Mouse (Mus musculus) kidney, adult 2 months (tissue): ENCODE data around the gene Tdrkh. TPM values are rescaled to one million over a fixed set of nuclear protein-coding genes. Genes with fewer than 3 reads are reported as not detected.

Experiments
- DNase-seq: peaks from one replicate; pipeline ENCODE4 v3.0.0; 2021
- H3K27ac ChIP-seq: fragments of 200-500 bp; 2 replicates; pipeline ENCODE4 v1.5.1; 2012; ENCODE audit warnings: low read depth, low read length, control low read depth, inconsistent platforms; ENCODE audit not compliant: insufficient read depth
- H3K27me3 ChIP-seq: fragments of 200-500 bp; replicated peaks from 2 replicates; pipeline ENCODE4 v1.6.1; 2012; ENCODE audit warnings: mild to moderate bottlenecking, moderate library complexity, low read length, inconsistent platforms; ENCODE audit not compliant: control insufficient read depth, insufficient read depth
- H3K36me3 ChIP-seq: fragments of 200-500 bp; 2 replicates; pipeline ENCODE4 v1.6.1; 2012; ENCODE audit warnings: mild to moderate bottlenecking, moderate library complexity, low read length, inconsistent platforms; ENCODE audit not compliant: control insufficient read depth, insufficient read depth
- H3K4me1 ChIP-seq: fragments of 200-500 bp; 2 replicates; pipeline ENCODE4 v1.6.1; 2011; ENCODE audit warnings: low read length; ENCODE audit not compliant: control insufficient read depth, insufficient read depth
- H3K4me3 ChIP-seq: fragments of 200-500 bp; 2 replicates; pipeline ENCODE4 v1.5.1; 2011; ENCODE audit warnings: mild to moderate bottlenecking, low read depth, low read length, control low read depth; ENCODE audit not compliant: insufficient read depth
- CTCF ChIP-seq: fragments of 200-500 bp; conservative IDR thresholded peaks from 2 replicates; pipeline ENCODE4 v1.5.1; 2011; ENCODE audit warnings: low read depth, mild to moderate bottlenecking, control low read depth, low read length, moderate library complexity, mixed read lengths; ENCODE audit not compliant: insufficient read depth, insufficient read length
- POLR2A ChIP-seq: fragments of 200-500 bp; IDR thresholded peaks from one replicate; pipeline ENCODE4 v1.6.1; 2011; ENCODE audit warnings: low read depth, low read length, control low read depth
- WGBS: fragments of 180-500 bp; shearing (Covaris S2); methylation state at CpG from one replicate; pipeline ENCODE4 v1.1.7; 2018; 5-methylcytosine and 5-hydroxymethylcytosine counted together
- polyA plus RNA-seq: library from polyadenylated mRNA; depleted of rRNA; stranded (reverse); fragments of >200 nt; gene quantifications from 2 replicates; pipeline ENCODE4 v1.2.3, GENCODE M21; 2012; rRNA removed

The Tdrkh gene
- polyA plus RNA-seq = 0.75 and 0.90 TPM in 2 replicates

DNA sequence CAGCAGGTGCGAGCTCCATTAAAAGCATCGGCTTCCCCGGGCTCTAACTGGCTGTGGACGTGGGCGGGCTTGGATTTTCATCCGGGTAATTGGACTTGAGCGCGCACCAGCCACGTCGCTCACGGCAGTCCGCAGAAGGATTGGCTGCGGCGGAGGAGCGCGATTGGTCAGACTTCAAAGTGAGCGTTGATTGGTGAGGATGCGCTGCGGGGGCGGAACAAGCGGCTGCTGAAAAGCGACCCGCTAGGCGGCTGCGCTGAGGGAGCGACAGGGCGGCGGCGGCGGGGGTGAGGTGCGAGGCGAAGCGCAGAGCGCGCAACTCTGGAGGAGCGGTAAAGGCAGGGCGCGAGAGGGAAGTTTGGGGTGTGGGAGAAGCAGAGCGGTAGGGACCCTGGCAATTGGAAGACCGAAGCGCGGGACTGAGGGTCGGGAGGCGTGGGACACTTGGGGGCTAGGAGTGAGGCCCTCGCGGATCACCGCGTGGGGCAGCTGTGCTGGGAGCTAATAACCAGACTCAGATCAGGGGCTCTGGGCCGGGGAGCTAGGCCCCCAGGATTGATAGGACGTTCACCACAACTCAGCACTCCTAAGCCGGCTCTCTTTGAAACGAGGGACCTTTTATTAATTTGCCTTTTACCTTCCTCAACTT is at the start of gene Tdrkh:
Tdrkh (plus strand) TSS at position 243 of the 649 bp plus-strand sequence.
- Histone ChIP-seq H3K4me3 (peak within 1 kb of the TSS; percentile 62), H3K36me3 (no peaks in the 10 kb centered on the region), H3K4me1 (no peaks in the 10 kb centered on the region), H3K27ac (no peak within 1 kb of the TSS), H3K27me3 (no peaks in the 10 kb centered on the region; the same call in 1 of the 2 replicates)
- WGBS = 6% methylated on average over 52 of the region's 52 CpGs
- TF ChIP-seq POLR2A = no peak
- no peak for TF ChIP-seq CTCF
- peak; percentile 97 for DNase-seq

DNA sequence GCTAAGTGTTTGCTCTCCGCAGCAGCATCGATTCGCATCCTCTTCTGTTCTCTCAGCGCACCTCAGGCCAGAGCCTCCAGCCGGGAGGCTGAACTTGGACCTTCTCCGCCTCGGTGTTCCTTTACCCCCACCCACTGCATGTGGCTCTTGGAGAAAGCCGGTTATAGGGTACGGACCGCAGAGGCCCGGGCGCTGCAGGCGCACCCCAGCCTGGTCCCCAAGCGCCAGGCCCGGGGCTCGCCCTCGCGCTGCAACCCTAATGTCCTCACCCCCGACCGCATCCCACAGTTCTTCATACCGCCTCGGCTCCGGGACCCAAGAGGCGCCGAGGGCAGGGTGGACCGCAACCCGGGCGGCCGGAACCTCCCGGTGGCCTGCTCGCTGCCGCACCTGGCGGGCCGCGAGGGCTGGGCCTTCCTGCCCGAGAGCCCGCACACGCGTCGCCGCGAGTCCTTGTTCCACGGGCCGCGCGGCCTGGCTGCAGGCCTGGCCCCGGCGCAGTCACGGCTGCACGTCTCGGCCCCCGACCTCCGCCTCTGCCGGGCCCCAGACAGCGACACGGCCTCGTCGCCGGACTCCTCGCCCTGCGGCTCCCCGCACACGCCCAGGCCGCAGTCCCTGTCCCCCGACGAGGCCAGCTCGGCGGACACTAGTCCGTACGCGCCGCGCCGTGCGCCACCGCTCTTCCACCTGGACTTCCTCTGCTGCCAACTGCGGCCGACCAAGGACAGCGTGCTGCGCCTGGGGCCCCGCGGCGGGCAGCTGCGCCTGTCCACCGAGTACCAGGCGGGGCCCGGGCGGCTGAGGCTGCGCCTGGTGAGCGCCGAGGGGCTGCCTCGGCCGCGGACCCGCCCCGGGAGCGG is 49.6 kb upstream of the Tdrkh start:
- peak overlapping the region; percentile 69 for H3K4me3 ChIP-seq
- H3K36me3 ChIP-seq = no peaks in the 10 kb centered on the region
- DNase-seq = peak; percentile 54
- TF ChIP-seq POLR2A = no peak
- no peak for TF ChIP-seq CTCF
- 4% methylated on average over 96 of the region's 97 CpGs for WGBS
- H3K27me3 ChIP-seq = no peaks in the 10 kb centered on the region
- no peak overlapping the region for H3K27ac ChIP-seq
- H3K4me1 ChIP-seq = no peaks in the 10 kb centered on the region; the same call in 1 of the 2 replicates

DNA sequence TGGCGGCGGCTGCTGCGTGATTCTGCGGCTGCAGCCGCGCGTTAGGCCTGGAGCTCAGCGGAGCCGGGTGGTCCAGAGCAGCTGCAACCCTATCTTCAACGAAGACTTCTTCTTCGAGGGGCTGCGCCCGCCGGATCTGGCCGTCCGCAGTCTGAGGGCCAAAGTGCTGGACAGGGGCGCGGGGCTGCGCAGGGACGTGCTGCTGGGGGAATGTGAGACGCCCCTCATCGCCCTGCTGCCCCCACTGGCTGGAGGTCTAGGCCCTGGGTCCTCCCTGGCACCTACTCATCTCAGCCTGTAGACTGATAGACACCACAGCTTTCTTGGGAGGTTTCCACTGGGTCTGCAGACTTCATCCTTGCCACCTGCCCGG is 48.9 kb upstream of the Tdrkh start:
- Histone ChIP-seq H3K4me3 (peak overlapping the region; percentile 69), H3K27me3 (no peaks in the 10 kb centered on the region)
- no peak for TF ChIP-seq POLR2A
- TF ChIP-seq CTCF = no peak

DNA sequence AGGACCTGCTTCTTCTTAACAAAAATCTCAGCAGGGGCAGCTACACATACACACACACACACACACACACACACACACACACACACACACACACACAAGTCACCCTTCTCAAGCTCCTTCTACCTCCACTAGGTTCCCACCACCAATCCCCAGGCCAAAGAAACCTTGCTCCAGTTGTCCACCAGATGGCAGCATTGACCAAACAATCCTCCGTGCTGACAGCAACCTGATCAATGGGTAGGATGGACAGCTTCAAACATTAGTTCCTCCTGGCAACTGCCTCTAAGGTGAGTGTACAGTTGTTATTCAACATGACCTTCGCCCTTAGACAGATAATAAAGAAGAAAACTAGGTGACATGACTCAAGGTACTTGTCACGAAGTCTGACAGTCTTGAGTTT is 46.3 kb upstream of the Tdrkh start:
- TF ChIP-seq POLR2A (no peak), CTCF (peak; percentile 97)
- Histone ChIP-seq H3K4me1 (no peaks in the 10 kb centered on the region; the same call in 1 of the 2 replicates), H3K36me3 (no peaks in the 10 kb centered on the region), H3K27ac (no peak overlapping the region), H3K27me3 (no peaks in the 10 kb centered on the region), H3K4me3 (no peak overlapping the region)
- DNase-seq = peak; percentile 89
- 16% methylated on average over 3 of the region's 3 CpGs for WGBS

More for the DNA sequence above, 48.9 kb upstream of the Tdrkh start:
- H3K4me1 ChIP-seq = no peaks in the 10 kb centered on the region; the same call in 1 of the 2 replicates
- no peak for DNase-seq
- H3K27ac ChIP-seq = no peak overlapping the region
- no peaks in the 10 kb centered on the region for H3K36me3 ChIP-seq
- 14% methylated on average over 23 of the region's 23 CpGs for WGBS

DNA sequence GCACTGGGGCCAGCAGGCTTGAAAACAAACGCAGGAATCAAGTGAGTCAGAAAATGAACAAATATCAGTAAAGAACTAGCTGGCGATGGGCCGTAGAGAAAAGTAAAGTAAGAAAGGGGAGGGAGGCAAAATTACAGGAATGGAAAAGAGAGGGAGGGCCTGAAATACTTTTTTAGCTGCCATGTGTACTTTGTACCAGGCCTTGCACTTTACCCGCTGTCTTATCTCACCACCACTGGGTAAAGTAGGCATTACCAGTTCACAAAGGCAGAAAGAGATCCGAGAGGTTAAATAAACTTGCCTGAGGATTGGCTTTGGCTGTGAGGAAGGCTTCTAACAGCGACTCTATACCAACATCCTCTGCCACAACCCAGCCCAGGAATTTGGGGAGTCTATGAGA is 45.6 kb upstream of the Tdrkh start:
- TF ChIP-seq POLR2A = no peak
- TF ChIP-seq CTCF = no peak
- H3K4me1 ChIP-seq = peaks cover 4% of the 10 kb centered on the region; the same call in 1 of the 2 replicates

DNA sequence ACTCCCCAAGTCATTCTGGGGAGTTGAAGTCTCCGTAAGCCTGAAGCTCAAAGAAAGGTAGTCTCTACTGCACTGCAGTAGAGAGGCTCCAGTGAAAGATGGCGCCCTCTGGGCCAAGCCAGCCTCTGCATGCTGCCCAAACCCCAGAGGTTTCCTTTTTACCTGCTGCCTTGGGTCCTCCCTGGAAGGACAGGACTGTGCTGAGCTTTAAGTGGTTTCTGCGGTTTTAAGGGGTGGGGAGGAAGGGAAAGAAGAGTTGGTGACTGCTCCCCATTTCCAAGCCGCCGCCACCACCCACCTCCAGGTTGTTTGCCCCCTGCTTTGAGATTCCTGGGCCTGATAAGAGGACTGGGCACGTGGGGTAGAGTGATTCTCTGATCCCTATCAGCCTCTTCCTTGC is 44.4 kb upstream of the Tdrkh start:
- Histone ChIP-seq H3K36me3 (no peaks in the 10 kb centered on the region), H3K27ac (no peak overlapping the region), H3K27me3 (no peaks in the 10 kb centered on the region), H3K4me3 (no peak overlapping the region), H3K4me1 (peaks cover 4% of the 10 kb centered on the region; the same call in 1 of the 2 replicates)
- 71% methylated on average over 6 of the region's 6 CpGs for WGBS
- DNase-seq = no peak
- TF ChIP-seq POLR2A (no peak), CTCF (no peak)

More for the DNA sequence above, 45.6 kb upstream of the Tdrkh start:
- peak; percentile 59 for DNase-seq
- Histone ChIP-seq H3K27me3 (no peaks in the 10 kb centered on the region), H3K36me3 (no peaks in the 10 kb centered on the region), H3K4me3 (no peak overlapping the region), H3K27ac (no peak overlapping the region)
- 60% methylated on average over 6 of the region's 6 CpGs for WGBS

DNA sequence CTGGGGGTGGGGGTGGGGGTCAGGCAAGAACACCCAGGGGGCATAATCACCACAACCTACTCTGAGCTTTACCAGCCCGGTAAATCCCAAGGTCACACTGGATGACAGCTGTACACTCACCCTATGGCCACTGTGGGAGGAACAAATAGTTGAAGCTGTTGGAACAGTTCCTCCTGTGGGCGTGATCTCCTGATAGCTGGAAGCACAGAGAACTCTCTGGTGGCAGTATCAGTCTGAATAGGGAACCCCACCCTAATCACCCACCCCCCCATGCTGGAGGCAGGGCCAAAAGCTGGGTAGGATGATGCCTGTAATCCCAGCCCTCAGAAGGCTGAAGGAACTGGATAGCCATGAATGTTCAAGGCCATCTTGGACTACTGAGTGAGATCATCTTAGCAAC is 43.4 kb upstream of the Tdrkh start:
- peaks cover 11% of the 10 kb centered on the region for H3K4me1 ChIP-seq
- no peak overlapping the region for H3K27ac ChIP-seq
- H3K4me3 ChIP-seq = no peak overlapping the region
- no peaks in the 10 kb centered on the region for H3K36me3 ChIP-seq
- TF ChIP-seq CTCF (no peak), POLR2A (no peak)
- H3K27me3 ChIP-seq = no peaks in the 10 kb centered on the region
- DNase-seq = no peak
- 55% methylated on average over 2 of the region's 2 CpGs for WGBS
